Mouse (Mus musculus) frontal cortex, adult (tissue): ENCODE results near the gene Fscn1.
A peak's percentile ranks its signal among the peaks of the same experiment; 100 is the strongest.

Source experiments
- ATAC-seq: cut with Nextera tagmentation; 2 replicates; pipeline ENCODE4 v1.9.2; 2017; ENCODE audit warnings: mild to moderate bottlenecking, moderate library complexity, mixed read lengths; ENCODE audit not compliant: low TSS enrichment

Fscn1 gene

DNA sequence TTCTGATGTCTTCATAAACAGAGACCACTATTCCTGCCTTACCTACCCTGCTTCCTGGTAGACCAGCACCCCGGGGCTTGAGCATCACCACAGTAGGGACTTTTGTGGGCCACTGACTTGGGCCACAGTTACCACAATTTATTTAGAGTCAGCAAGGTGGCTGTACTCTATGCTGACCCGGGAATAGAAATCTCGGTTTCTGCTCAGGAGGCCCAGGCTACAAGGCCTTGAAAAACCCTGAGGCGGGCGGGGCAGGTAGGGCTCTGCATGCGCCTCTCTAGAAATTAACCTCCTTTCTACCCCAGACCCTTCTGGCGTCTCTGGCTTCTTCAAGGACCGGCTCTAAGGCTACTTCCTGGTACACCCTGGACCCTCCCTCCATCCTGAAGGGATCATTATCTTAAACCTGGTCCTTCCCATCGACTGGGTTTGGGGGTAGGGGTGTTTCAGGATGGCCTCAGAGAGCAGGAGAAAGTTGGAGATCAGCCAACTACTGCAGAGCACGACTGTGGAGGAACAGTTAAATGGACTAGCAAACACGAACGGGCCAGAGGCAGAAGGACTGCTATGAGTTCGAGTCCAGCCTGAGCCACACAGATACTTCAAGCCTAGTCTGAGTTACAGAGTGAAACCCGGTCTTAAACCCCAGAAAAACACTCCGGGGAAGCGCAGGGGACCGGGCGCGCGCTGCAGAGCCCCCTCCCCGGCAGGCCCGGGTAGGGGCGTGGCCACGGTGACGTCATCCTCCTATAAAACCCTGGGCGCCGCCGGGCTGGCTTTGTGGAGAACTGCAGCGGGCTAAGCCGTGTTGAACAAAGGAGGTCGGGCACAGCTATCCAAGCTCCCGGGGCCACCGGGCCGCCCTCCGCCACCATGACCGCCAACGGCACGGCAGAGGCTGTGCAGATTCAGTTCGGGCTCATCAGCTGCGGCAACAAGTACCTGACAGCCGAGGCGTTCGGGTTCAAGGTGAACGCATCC lies at the start of gene Fscn1:
Gene Fscn1, plus strand, starts transcription at position 768 of the 981 bp plus-strand sequence.
- peak; percentile 38 for ATAC-seq

GRCm38 (mm10) chr5:142911629-142912028 lies 48.5 kb upstream of the Fscn1 start:
- ATAC-seq: no peak

DNA sequence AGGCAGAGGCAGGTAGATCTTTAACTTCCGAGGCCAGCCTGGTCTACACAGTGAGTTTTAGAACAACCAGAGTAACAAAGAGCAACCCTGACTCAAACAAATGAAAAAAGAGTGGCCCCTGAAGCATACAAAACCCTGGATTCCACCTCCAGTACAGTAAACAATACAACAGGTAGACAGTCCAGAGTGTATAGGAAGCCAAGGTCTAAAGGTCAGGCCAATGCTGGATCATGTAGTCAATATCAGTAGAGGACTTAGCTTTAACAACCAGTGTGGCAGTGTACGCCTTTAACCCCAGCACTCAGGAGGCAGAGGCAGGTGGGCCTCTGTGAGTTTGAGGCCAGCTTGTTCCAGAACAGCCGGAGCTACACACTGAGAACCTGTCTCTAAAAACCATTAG lies 47.8 kb upstream of the Fscn1 start:
- no peak for ATAC-seq

DNA sequence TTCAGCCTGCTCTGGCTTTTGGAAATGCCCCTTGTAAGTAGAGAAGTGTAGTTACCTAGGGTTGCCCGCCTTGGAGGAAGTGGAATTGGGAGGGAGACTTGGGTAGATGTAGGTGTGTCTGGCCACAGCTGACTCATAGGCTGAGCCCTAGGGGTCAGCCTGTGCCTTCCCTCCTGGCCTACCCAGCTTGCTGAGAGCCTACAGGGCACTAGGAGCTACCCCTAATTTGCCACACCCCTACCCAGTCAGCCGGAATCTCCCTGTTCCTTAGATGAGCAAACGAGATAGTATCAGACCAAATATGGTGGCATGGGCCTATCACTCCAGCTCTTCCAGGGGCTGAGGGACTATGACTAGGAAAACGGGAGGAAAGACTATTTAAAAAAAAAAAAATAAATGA lies 47.4 kb upstream of the Fscn1 start:
- no peak for ATAC-seq

GRCm38 (mm10) chr5:142915231-142915630 lies 44.9 kb upstream of the Fscn1 start:
- ATAC-seq: no peak

GRCm38 (mm10) chr5:142916593-142916992 lies 43.5 kb upstream of the Fscn1 start:
- no peak for ATAC-seq

GRCm38 (mm10) chr5:142917402-142917801 lies 42.7 kb upstream of the Fscn1 start:
- no peak for ATAC-seq

- ATAC-seq: no peak
Measured at GRCm38 (mm10) chr5:142920311-142921073, 39.7 kb upstream of the Fscn1 start.

DNA sequence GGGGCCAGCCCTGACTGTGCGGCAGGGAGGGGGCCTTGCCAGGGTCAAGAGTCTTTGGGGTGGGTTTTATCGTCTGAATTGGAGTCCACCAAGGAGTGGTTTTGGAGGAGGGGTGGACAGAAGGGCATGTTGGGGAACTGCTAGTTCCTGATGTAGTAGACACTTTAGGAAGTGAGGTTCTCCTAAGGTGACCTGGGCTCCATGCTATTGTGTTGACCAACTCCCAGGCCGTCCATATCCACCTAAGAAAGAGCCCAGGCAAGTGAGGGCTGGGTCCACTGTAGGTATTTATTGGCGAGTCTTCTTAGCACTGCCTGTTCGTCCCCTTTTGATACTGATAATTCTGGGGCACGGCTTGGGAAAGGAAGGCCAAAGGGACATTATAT lies 39.1 kb upstream of the Fscn1 start:
- no peak for ATAC-seq

- no peak for ATAC-seq
Measured at GRCm38 (mm10) chr5:142922251-142922650, 37.9 kb upstream of the Fscn1 start.

DNA sequence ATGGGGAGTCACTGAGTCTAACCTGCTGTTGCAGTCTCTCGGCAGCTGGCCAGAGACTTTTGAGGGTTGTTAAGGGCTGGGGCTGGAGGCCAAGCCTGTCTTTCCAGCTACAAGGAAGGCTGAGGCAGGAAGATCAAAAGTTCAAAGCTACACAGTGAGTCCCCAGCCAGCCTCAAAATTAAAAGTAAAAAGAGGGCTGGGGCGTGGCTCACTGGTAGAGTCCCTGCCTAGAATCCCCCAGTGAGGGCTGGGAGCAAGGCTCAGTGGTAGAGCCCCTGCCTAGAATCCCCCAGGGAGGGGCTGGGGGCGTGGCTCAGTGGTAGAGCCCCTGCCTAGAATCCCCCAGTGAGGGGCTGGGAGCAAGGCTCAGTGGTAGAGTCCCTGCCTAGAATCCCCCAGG lies 36.4 kb upstream of the Fscn1 start:
- no peak for ATAC-seq

DNA sequence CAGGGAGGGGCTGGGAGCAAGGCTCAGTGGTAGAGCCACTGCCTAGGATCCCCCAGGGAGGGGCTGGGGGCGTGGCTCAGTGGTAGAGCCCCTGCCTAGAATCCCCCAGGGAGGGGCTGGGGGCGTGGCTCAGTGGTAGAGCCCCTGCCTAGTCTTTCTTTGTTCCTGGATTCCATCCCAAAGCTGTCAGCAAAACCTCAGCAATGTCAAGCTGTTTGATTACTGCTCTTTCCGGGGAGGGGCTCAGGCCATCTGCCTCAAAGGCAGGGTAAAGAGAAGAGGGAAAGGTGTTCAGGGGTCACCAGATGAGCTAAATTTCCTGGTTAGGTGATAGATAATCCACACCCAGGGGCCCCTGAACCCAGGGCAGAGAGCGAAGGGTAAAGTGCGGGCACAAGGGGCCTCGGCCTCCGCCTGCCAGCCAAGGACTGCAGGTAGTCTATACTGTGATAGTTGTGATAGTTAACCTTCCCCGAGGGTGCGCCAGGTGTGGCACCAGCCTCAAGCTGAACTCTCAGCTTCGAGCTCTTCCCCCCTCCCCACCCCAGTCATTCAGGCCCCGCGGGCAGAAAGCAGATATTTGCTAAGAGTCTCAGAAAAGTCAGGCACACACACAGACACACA lies 35.7 kb upstream of the Fscn1 start:
- ATAC-seq: no peak

GRCm38 (mm10) chr5:142926204-142926939 lies 33.8 kb upstream of the Fscn1 start:
- ATAC-seq: no peak

DNA sequence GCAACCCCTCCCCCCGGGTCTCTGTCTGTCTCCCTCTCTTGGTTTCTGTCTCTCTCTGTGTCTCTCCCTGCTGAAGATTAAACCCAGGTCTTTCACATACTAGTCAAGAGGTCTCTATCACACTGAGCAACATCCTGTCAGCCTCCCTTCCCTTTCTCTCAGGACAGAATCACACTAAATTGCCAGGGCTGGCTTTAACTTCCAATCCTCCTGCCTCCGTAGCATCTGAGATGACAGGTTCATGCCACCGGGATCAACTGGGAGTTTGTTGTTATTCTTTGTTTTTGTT lies 33.3 kb upstream of the Fscn1 start:
- ATAC-seq: no peak

GRCm38 (mm10) chr5:142927341-142927930 lies 32.7 kb upstream of the Fscn1 start:
- ATAC-seq: no peak

DNA sequence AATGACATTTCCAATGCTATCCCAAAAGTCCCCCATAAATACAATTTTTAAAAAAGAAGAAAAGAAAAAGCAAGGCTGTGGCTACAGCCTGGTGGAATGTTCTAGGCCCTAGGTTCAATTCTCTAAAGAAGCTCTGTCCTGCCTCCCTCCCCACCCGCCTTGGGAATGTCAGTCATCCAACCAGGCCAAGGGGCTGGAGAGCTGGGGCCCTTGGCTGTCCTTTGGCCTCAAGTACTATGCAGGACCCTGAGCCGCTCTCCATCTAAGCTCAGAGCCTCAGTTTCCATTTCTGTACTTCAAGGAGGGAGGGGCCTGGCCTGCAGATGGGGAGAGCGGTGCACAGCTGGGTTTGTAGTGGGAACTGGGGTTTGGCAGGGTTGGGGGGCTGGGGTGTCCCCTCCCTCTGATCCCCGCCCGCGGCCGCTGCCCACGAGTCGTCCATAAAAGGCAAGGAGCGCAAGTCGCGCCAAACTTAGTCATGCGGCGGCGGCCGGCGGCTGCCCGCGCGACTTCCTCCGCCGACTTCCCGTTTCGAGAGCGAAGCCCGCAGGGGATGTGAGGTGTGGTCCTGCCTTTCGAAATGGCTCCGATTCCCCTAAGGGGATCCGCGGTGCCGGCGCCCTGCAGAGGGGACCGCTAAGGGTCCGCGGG lies 31.3 kb upstream of the Fscn1 start:
- peak; percentile 56; the same call in 1 of the 2 replicates for ATAC-seq

DNA sequence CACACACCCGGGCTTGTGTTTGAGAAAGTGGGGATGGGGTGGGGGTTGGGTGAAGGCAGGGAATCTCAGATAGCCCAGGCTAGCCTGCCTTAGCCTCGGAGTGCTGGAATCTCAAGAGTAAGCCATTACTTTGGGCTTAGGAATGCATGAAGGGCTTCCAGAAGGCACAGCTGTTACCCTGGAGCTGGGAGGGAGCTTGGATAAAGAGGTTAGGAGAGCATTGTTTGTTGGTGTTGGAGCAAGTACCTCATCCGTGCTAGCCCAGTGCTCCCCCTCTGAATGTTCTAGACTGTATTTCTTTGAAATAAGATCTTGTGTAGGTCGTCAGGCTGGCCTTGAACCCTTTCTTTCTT lies 30.8 kb upstream of the Fscn1 start:
- ATAC-seq: peak; percentile 10; the same call in 1 of the 2 replicates

GRCm38 (mm10) chr5:142931241-142931745 lies 28.9 kb upstream of the Fscn1 start:
- ATAC-seq: no peak

DNA sequence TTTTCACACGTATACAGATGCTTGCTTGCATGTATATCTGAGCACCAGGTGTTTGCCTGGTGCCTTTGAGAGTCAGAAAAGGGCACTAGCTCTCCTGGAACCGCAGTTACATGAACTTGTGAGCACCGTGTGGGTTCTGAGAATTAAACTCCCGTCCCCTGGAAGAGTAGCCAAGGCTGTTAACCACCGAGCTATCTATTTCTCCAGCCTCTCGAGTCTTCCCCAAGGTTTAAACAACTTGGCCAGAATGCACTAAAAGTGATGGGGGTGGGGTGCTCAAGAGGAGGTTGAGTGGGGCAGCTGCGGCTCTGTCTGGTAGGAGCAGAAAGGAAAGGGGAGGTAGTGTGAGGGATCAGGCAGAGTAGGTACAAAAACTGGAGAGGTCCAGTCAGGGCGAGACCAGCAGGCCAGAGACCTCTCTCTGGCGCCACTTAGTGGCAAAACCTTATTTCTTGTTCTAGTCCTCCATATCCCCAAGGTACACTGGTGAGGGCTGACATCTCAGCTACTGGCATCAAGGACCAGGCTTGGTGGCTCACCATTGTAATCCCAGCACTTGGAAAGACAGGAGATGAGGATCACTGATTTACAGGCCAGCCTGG lies 28.0 kb upstream of the Fscn1 start:
- peak; percentile 64 for ATAC-seq

- ATAC-seq: no peak
Measured at GRCm38 (mm10) chr5:142932731-142933130, 27.4 kb upstream of the Fscn1 start.
